Mouse (Mus musculus) kidney, postnatal 36 days (tissue): Measurements from ENCODE around the gene C1qb.

Experiments
- DNase-seq, 2 experiments: peaks; one replicate each; pipeline ENCODE4 v3.0.0; 2021 to 2022; ENCODE audit warnings: mixed read lengths in 2 of 2

The C1qb gene

GRCm38 (mm10) chr4:136893691-136894543, 7.9 kb upstream of the C1qb start:
- DNase-seq = peak in 1 of 2 experiments; percentile 61

DNA sequence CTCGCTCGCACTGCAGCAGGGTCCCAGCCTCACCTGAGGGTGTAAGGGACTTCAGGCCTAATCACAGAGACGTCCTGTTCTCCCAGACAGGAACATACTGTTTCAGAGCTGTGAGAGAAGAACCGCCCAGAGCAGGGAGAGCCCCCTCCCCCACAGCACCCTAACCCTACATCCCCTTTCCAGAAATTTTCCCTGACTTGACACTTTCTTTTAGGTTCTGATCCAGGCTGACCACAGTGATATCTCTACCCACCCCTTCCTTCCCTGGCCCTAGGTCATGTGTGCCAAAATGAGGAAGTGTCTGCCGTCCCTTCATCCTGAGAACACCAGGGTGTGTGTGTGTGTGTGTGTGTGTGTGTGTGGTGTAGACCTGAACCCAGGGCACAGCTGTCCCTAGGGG, 6.8 kb upstream of the C1qb start, which contains the start of gene C1qc:
Gene C1qc (minus strand): TSS at position 255 of the 400 bp plus-strand sequence.
- DNase-seq = peak in 1 of 2 experiments; percentile 28

DNA sequence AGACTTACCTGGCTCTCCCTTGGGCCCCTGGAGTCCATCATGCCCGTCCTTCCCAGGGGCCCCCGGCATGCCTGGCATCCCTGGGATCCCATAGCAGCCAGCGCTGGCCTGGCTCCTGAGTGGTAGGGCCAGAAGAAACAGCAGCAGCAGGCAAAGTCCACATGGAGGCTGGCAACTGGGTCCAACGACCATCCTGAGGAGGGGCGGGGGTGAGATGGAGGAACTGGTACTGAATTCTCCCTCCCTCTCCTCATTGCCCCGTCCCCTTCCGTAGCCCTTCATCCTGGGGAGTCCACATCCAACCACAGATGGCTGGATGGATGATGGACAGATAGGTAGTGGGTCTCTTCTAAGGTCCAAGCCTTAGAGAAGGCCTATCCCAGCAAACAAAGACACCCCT, 6.4 kb upstream of the C1qb start:
- no peak for DNase-seq

GRCm38 (mm10) chr4:136891115-136891514, 5.1 kb upstream of the C1qb start:
- no peak for DNase-seq

DNA sequence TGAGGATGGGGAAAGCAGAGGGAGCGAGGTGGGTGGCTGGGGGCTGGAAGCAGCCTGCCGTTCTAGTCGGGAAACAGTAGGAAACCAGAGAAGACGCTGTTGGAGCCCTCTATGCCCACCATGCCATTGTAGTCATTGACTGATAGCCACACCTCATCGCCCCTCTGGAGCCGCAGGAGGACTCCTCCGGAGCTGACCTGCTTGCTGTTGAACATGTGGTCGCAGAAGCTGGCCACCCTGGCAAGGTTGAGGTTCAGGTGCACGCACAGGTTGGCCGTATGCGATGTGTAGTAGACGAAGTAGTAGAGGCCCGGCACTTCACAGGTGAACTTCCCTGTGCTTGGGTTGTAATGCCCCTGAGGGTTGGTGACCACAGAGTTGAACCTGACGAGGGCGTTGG, 4.0 kb upstream of the C1qb start:
- DNase-seq = no peak

GRCm38 (mm10) chr4:136887714-136888113, 1.7 kb upstream of the C1qb start:
- DNase-seq = no peak

DNA sequence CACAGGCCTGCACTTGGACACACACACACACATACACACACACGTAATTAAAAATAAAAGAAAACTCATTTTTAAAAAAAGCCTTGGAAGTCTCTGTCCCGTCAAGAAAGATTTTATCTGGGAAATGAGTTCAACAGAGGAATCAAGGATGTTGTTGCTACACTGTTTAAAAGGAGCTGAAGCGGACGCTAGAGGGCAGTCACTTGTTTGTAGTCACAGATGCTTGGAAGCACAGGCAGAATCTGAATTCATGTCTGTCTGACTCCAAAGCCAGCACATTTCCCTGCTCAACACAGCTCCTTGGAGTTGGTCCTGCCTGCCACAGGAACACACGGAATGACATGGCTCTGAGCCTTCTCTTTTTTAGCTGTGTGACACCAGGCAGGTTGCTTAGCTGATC, 7.4 kb downstream of the C1qb start:
- peak in 1 of 2 experiments; percentile 58 for DNase-seq

GRCm38 (mm10) chr4:136878171-136878570, 7.8 kb downstream of the C1qb start:
- no peak for DNase-seq

GRCm38 (mm10) chr4:136876971-136877370, 9.0 kb downstream of the C1qb start:
- peak; percentile 23 to 74 for DNase-seq

DNA sequence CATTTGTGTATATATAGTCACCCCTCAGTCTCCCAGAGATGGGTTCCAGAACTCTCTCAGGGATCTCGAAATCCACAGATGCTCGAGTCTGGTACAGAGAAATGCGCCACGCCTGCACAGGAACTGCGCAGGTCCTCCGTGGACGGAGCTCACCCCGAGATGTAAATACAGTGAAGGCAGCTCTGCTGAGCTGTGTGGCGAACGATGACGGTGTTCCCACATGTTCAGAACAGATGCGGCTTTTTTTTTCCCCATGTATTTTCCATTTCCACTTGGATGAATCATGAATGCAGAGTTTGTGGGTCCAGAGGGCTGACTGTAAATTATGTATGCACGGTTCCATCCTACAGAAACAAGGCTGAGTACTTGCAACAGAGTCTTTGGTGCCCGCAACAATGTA, 11.0 kb downstream of the C1qb start:
- DNase-seq = no peak

DNA sequence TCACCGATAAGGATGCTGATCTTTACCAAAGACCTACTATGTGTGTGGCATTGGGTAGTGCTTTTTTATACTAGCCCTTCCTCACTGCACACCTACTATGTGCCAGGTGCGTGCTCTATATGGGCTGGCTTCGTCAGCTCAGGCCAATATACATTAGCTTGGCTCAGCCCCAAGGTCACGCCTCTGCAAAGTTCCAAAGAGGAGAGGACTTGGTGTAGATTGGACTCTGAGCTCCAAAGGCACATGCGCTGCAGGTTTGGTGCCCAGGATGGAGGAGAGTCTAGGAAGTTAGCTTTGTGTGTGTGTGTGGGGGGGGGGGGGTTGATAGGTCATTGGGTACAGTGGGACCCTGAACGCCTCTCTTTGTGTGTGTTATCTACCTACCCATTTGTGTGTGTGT, 17.6 kb downstream of the C1qb start:
- no peak for DNase-seq

DNA sequence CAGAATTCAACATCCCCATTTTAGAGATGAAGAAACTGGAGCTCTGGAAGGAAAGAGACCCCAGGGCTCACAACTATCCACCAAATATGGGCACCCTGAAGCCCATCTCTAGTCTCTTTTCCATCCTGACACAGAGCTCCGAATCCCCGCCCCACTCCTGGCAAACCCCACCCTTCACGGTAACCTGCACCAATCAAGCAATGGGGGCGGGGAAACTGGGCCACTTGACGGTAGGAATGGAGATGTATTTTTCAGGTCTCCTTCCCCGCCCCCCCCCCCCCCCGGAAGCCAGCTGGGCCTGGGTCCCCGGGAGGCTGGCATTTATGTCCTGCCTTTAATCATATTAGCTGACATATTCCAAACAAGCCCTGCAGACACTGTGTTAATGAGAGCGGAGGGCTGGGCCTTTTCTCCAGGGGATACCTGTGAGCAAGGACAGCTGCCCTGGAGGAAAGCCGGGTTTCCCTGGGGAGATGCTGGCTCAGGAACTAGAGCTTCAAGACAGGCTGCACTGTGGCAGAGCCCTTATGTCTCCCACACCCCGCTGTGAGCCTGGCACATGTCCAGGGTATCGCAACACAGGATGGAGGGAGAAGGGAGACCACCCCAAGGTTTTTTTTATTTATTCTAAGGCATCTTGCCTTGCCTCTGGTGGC, 18.2 kb downstream of the C1qb start:
- no peak for DNase-seq

DNA sequence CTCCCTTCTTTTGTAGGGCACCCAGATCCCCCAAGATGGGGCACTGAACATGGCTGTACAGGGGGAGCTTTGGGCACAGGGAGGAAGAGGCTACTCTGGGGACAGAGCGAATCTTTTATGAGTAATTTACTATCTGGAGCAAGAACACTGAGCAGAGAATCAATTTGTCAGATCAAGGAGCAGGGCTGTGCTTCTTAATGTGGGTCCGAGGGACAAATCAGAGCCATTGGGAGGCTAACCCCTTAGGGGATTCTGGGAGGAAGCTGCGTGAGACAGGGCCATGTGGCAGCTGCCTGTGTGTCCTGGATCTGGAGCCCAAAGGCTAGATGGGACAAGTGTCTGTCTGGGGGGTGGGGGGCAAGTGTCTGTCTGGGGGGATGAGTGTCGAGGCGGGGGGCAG, 20.5 kb downstream of the C1qb start:
- no peak for DNase-seq

- DNase-seq = no peak
These were observed 21.1 kb downstream of the C1qb start for GRCm38 (mm10) chr4:136864751-136865470.

DNA sequence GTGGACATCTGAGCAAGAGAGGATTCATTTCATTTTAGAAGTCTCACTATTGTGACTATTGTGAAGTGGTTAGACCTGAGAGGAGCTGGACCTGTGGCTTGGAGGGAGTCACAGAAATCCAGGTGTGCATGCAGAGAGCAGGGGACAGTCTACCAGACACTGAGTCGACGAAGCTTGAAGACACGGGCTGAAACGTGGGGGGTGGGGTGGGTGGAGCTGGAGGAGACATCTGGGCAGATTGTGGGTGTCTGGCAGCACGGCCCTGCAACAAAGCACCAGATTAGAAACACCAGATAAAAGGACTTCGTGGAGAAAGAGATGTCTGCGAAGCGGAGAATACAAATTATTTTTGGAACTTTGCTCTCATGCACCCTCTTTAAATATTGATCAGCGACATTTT, 22.5 kb downstream of the C1qb start:
- DNase-seq = no peak

DNA sequence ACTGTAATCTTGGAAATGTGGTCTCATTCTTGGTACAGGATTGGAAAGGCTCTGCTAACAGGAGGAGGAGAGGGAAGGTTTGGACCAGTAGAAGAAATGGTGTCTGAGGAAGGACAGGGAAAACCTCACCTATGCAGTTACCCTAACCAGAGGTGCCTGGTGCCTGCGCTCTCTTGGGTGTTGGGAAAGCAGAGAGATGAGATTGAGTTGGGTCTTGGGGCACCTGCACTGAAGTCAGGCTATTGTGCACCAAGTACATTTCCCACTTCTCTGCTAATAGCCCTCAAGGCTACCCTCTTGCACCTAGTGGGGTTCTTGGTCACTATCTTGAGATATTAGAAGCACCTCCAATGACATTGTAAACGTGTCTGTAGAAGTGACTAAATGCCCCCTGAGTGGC, 23.6 kb downstream of the C1qb start:
- DNase-seq = no peak

DNA sequence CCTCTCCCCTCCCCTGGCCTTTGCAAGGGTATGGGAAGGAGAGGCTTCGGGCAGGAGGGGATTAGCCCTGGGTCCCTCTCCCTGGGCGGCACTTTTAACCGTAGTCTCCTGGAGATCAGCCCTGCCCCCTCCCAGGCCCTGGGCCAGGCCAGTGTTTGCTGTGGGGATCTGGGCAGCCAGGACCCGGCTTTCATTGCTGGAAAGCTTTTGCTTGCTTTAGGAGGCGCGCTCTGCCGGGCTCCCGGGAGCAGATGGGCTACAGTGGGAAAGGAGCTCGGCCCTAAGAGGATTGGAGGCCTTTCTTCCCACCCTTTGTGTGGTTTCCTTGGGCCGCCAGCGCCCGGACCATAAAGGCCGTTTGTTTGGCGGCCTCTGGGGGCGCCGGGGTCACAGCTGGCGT, 24.2 kb downstream of the C1qb start:
- no peak for DNase-seq

GRCm38 (mm10) chr4:136860022-136860421, 26.0 kb downstream of the C1qb start:
- DNase-seq = no peak

DNA sequence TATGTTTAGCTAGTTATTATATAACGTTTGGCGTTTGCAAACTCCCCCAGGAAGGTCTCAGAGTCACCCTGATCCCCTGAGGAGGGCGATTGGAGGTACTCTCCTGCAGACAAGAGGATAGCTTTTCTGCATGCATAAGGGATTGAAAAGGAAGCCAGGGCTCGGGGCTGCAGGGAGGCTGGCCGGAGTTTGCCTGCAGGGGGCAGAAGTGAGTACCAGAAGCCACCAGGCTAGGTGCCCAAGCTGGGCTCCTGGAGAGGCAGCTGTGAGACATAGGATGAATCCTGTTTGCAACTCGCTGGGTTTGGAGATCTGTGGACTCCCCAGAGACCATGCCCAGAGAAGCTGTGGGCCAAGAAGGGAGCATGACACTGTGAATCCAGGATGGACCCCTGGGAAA, 30.9 kb downstream of the C1qb start:
- DNase-seq = peak in 1 of 2 experiments; percentile 37

- no peak for DNase-seq
These were observed 33.0 kb downstream of the C1qb start for GRCm38 (mm10) chr4:136852989-136853388.

- DNase-seq = no peak
These were observed 33.9 kb downstream of the C1qb start for GRCm38 (mm10) chr4:136852119-136852518.

DNA sequence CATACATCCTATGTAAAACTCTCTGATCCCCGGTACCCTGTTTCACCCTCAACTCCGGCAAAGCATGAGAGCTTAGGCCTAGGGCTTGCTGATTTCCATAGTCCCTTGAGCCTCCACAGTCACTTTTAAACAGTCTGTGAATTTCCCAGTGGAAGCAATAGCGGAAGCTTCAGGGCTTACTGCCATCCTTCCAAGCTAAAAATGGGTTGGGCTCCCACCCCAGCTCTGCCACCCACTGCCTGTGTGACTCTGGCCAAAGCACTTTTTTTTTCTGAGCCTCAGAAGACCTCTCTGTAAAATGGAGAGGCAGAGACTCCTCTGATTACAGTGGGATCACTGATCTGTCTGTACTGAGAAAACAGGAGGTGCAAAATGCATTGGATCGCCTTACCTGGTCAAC, 37.4 kb downstream of the C1qb start:
- DNase-seq = no peak

DNA sequence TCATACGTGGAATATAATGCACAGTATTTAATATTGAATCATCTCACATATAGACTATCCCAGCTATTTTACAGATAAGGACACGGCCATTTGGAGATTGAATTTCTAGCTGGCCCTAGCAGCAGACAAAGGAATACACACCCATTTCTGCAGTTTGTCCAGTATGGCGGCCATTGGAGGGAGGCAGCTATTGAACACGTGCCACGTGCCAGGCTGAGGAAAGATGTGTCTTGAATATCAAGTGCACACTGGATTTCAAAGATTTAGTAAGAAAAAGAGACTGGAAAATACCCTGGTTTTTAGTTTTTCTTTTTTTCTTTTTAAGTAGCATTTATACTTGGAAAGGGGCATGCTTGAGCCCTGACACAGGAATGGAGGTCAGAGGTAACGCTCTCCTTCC, 38.8 kb downstream of the C1qb start:
- no peak for DNase-seq

DNA sequence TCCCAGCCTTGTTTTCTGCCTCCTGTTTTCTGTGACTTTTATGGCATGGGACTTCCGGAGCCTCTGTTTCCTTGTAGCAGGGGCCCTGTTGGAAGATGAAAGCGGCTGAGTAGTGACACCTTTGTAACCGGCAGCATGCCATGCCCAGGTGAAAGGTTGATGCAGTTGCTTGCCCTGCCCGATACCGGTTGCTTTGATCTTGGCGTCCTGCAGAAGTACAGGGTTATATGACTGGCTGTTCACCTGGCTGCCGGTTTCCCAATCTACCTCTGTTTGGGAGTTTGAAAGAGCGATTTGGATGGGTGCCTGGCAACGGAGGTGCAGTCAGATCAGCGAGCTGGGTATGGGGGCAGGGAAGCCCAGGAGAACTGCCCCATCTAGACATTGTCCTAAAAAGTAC, 43.2 kb downstream of the C1qb start:
- DNase-seq = no peak
